Mouse (Mus musculus) forebrain, embryonic 15.5 days (tissue): Measurements from ENCODE around the gene Ccl9. TPM values are rescaled to one million over a fixed set of nuclear protein-coding genes. Genes with fewer than 3 reads are reported as not detected.

Experiments
- ATAC-seq: fragments of 200-750 bp; cut with Nextera tagmentation; replicated peaks from 2 replicates; pipeline ENCODE4 v1.8.0; 2017; ENCODE audit warnings: mild to moderate bottlenecking, moderate TSS enrichment, moderate library complexity
- H3K27ac ChIP-seq: fragments of 300-500 bp; sonication (generic); replicated peaks from 2 replicates; pipeline ENCODE4 v1.5.1; 2015; ENCODE audit warnings: mild to moderate bottlenecking, inconsistent platforms
- H3K27me3 ChIP-seq: fragments of 300-500 bp; sonication (generic); 2 replicates; pipeline ENCODE4 v1.6.1; 2015; ENCODE audit warnings: inconsistent platforms
- H3K36me3 ChIP-seq: fragments of 300-500 bp; sonication (generic); 2 replicates; pipeline ENCODE4 v1.6.1; 2015; ENCODE audit warnings: mild to moderate bottlenecking, inconsistent platforms
- H3K4me1 ChIP-seq: fragments of 300-500 bp; sonication (generic); 2 replicates; pipeline ENCODE4 v1.6.1; 2015; ENCODE audit warnings: inconsistent platforms
- H3K4me2 ChIP-seq: fragments of 300-500 bp; sonication (generic); replicated peaks from 2 replicates; pipeline ENCODE4 v1.6.1; 2015; ENCODE audit warnings: mild to moderate bottlenecking, inconsistent platforms
- H3K4me3 ChIP-seq: fragments of 300-500 bp; sonication (generic); 2 replicates; pipeline ENCODE4 v1.5.1; 2015; ENCODE audit warnings: mild to moderate bottlenecking, inconsistent platforms
- H3K9ac ChIP-seq: fragments of 300-500 bp; sonication (generic); replicated peaks from 2 replicates; pipeline ENCODE4 v1.6.1; 2015; ENCODE audit warnings: mild to moderate bottlenecking, inconsistent platforms
- H3K9me3 ChIP-seq: fragments of 300-500 bp; sonication (generic); 2 replicates; pipeline ENCODE4 v1.6.1; 2016; ENCODE audit warnings: inconsistent platforms
- WGBS: fragments of 180-500 bp; shearing (Covaris S2); methylation state at CpG from one replicate; pipeline ENCODE4 v1.1.7; 2015; ENCODE audit warnings: mixed read lengths; 5-methylcytosine and 5-hydroxymethylcytosine counted together
- polyA plus RNA-seq: library from polyadenylated mRNA; unstranded; fragments of >200 nt; fragmentation: Nextera tagmentation; extraction: Ambion mirVana; gene quantifications from 2 replicates; pipeline ENCODE4 v1.2.1, GENCODE M21; 2015

The Ccl9 gene
- 1.2 and 1.7 TPM in 2 replicates for polyA plus RNA-seq

DNA sequence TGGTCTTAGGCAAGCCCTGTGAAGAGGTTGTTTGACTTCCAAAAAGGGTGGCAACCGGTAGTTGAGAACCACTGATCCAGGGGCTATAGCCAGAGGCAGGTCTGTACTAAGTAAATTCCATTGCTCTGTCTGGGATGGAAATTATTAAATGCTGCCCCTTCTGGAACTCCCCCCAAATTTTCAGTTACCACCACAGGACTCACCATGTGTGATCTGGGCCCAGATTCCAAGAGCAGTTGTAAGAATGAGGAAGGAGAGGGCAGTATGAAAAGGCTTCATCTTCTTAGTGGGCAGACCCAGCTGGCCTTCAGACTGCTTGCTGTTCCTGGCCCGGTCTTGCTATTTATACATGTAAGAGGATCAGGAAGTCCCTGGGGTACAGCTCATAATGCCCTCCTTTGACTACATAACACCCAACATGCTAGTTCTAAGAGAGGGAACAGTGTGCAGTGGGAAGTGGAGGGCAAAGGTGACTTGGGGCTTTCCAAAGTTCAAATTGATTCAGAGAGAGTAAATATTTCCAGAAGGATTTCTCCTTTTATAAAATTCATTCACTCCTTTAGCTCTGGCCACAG is at the start of gene Ccl9:
Gene Ccl9 (minus strand): TSS at position 451 of the 575 bp plus-strand sequence.
- Histone ChIP-seq H3K4me1 (no peaks in the 10 kb centered on the region), H3K9ac (no peak within 1 kb of the TSS), H3K4me3 (no peak within 1 kb of the TSS), H3K36me3 (no peaks in the 10 kb centered on the region), H3K27ac (no peak within 1 kb of the TSS), H3K27me3 (no peaks in the 10 kb centered on the region), H3K9me3 (no peaks in the 10 kb centered on the region), H3K4me2 (no peak within 1 kb of the TSS)
- no peak for ATAC-seq
- WGBS = 56% methylated on average over 2 of the region's 2 CpGs

- no peak for ATAC-seq
- Histone ChIP-seq H3K36me3 (no peaks in the 10 kb centered on the region), H3K9me3 (no peaks in the 10 kb centered on the region), H3K4me3 (no peak overlapping the region), H3K27ac (no peak overlapping the region), H3K4me2 (no peak overlapping the region), H3K27me3 (no peaks in the 10 kb centered on the region), H3K9ac (no peak overlapping the region), H3K4me1 (no peaks in the 10 kb centered on the region)
- 92% methylated on average over 3 of the region's 3 CpGs for WGBS
Measured at GRCm38 (mm10) chr11:83623586-83623985, 45.1 kb upstream of the Ccl9 start.

- ATAC-seq = no peak
- WGBS = 94% methylated on average over 1 of the region's 1 CpGs
- Histone ChIP-seq H3K4me3 (no peak overlapping the region), H3K27me3 (no peaks in the 10 kb centered on the region), H3K36me3 (no peaks in the 10 kb centered on the region), H3K4me2 (no peak overlapping the region), H3K9me3 (no peaks in the 10 kb centered on the region), H3K9ac (no peak overlapping the region), H3K4me1 (no peaks in the 10 kb centered on the region), H3K27ac (no peak overlapping the region)
Measured at GRCm38 (mm10) chr11:83619037-83619436, 40.6 kb upstream of the Ccl9 start.

- ATAC-seq = no peak
- no peaks in the 10 kb centered on the region for H3K27me3 ChIP-seq
- H3K27ac ChIP-seq = no peak overlapping the region
- H3K4me3 ChIP-seq = no peak overlapping the region
- H3K4me1 ChIP-seq = no peaks in the 10 kb centered on the region
- no peak overlapping the region for H3K9ac ChIP-seq
- no peaks in the 10 kb centered on the region for H3K36me3 ChIP-seq
- no peaks in the 10 kb centered on the region for H3K9me3 ChIP-seq
- 49% methylated on average over 5 of the region's 5 CpGs for WGBS
- H3K4me2 ChIP-seq = no peak overlapping the region
Measured at GRCm38 (mm10) chr11:83618238-83618637, 39.8 kb upstream of the Ccl9 start.

DNA sequence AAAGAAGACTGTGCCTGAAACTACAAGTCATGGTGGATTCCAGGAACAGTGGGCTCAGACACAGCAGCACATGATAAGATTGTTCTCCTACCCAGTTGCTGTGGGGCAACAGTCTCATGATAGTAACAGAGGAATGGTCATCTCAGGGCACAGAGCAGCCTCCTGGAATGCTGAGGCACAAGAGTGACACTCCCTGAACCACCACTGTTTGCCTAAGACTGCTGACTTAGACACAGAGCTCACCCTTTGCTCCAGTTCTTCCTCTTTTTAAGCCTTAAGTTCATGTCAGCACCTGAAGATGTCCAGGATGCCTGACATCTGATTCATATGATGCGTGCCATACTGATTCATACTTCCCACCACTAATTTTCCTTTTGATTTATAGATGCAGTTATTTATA is 38.1 kb upstream of the Ccl9 start:
- Histone ChIP-seq H3K36me3 (no peaks in the 10 kb centered on the region), H3K9me3 (no peaks in the 10 kb centered on the region), H3K4me2 (no peak overlapping the region), H3K27me3 (no peaks in the 10 kb centered on the region), H3K27ac (no peak overlapping the region), H3K4me3 (no peak overlapping the region), H3K4me1 (no peaks in the 10 kb centered on the region), H3K9ac (no peak overlapping the region)
- no peak for ATAC-seq
- 97% methylated on average over 1 of the region's 1 CpGs for WGBS

GRCm38 (mm10) chr11:83610900-83611299 is 32.5 kb upstream of the Ccl9 start:
- no peaks in the 10 kb centered on the region for H3K4me1 ChIP-seq
- WGBS = 83% methylated on average over 2 of the region's 2 CpGs
- no peak overlapping the region for H3K4me3 ChIP-seq
- no peaks in the 10 kb centered on the region for H3K36me3 ChIP-seq
- no peak overlapping the region for H3K27ac ChIP-seq
- no peaks in the 10 kb centered on the region for H3K9me3 ChIP-seq
- no peak overlapping the region for H3K4me2 ChIP-seq
- no peak overlapping the region for H3K9ac ChIP-seq
- no peaks in the 10 kb centered on the region for H3K27me3 ChIP-seq
- ATAC-seq = no peak

DNA sequence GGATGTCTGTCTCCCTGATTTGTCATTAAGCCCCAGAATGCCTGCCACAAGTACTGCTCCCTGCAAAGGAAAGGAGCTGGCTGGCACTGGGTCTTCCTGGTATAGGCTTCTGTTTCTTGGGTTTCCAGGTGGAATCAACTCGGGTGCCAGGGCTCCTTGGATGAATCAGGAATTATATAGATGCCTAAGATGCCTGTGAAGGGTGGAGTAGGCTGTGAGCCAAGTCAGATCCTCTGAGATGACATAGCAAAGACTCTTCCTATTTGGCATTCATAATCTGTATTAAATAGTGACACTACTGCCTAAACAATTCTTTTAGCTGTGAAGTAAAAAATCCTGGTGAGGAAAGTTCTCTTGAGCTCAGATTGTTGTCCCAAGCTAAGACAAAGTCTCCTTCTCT is 28.0 kb upstream of the Ccl9 start:
- ATAC-seq = no peak
- WGBS = 50% methylated on average over 1 of the region's 1 CpGs

DNA sequence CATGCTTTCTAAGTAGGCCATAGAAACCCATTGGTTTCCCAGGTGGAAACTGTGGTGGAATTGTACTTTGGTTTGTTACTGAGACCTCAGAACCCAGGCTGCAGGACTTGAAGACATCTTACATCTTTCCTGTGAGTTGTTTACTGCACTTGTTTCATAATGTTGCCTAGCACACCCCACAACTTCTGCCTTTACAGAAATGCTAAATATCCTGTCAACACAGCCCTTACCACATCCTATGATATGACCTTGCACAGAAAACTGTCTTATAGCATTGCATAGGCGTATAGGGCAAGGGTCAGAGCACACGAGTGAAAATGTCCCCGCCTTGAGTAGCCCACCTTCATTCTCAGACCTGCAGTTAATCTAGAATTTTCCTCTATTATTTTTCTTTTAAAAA is 27.1 kb upstream of the Ccl9 start:
- Histone ChIP-seq H3K27me3 (no peaks in the 10 kb centered on the region), H3K27ac (no peak overlapping the region), H3K9me3 (no peaks in the 10 kb centered on the region), H3K36me3 (no peaks in the 10 kb centered on the region), H3K9ac (no peak overlapping the region), H3K4me2 (no peak overlapping the region), H3K4me1 (no peaks in the 10 kb centered on the region), H3K4me3 (no peak overlapping the region)
- 91% methylated on average over 3 of the region's 3 CpGs for WGBS
- no peak for ATAC-seq

More for the DNA sequence above, 28.0 kb upstream of the Ccl9 start:
- Histone ChIP-seq H3K4me1 (no peaks in the 10 kb centered on the region), H3K36me3 (no peaks in the 10 kb centered on the region), H3K27ac (no peak overlapping the region), H3K4me2 (no peak overlapping the region), H3K9ac (no peak overlapping the region), H3K9me3 (no peaks in the 10 kb centered on the region), H3K4me3 (no peak overlapping the region), H3K27me3 (no peaks in the 10 kb centered on the region)

- H3K27ac ChIP-seq = no peak overlapping the region
- H3K9ac ChIP-seq = no peak overlapping the region
- H3K9me3 ChIP-seq = no peaks in the 10 kb centered on the region
- H3K4me1 ChIP-seq = no peaks in the 10 kb centered on the region
- WGBS = 89% methylated on average over 4 of the region's 4 CpGs
- no peaks in the 10 kb centered on the region for H3K36me3 ChIP-seq
- no peak overlapping the region for H3K4me2 ChIP-seq
- ATAC-seq = no peak
- H3K4me3 ChIP-seq = no peak overlapping the region
- H3K27me3 ChIP-seq = no peaks in the 10 kb centered on the region
Measured at GRCm38 (mm10) chr11:83604698-83605097, 26.3 kb upstream of the Ccl9 start.

GRCm38 (mm10) chr11:83603399-83603798 is 25.0 kb upstream of the Ccl9 start:
- ATAC-seq = no peak
- no peaks in the 10 kb centered on the region for H3K27me3 ChIP-seq
- H3K4me3 ChIP-seq = no peak overlapping the region
- 99% methylated on average over 3 of the region's 3 CpGs for WGBS
- no peak overlapping the region for H3K27ac ChIP-seq
- H3K9me3 ChIP-seq = no peaks in the 10 kb centered on the region
- no peak overlapping the region for H3K4me2 ChIP-seq
- H3K36me3 ChIP-seq = no peaks in the 10 kb centered on the region
- H3K4me1 ChIP-seq = no peaks in the 10 kb centered on the region
- H3K9ac ChIP-seq = no peak overlapping the region

GRCm38 (mm10) chr11:83600576-83600975 is 22.1 kb upstream of the Ccl9 start:
- no peaks in the 10 kb centered on the region for H3K36me3 ChIP-seq
- no peak overlapping the region for H3K27ac ChIP-seq
- no peaks in the 10 kb centered on the region for H3K4me1 ChIP-seq
- H3K27me3 ChIP-seq = no peaks in the 10 kb centered on the region
- no peak overlapping the region for H3K4me3 ChIP-seq
- ATAC-seq = no peak
- no peak overlapping the region for H3K9ac ChIP-seq
- 94% methylated on average over 2 of the region's 2 CpGs for WGBS
- H3K9me3 ChIP-seq = no peaks in the 10 kb centered on the region
- no peak overlapping the region for H3K4me2 ChIP-seq

DNA sequence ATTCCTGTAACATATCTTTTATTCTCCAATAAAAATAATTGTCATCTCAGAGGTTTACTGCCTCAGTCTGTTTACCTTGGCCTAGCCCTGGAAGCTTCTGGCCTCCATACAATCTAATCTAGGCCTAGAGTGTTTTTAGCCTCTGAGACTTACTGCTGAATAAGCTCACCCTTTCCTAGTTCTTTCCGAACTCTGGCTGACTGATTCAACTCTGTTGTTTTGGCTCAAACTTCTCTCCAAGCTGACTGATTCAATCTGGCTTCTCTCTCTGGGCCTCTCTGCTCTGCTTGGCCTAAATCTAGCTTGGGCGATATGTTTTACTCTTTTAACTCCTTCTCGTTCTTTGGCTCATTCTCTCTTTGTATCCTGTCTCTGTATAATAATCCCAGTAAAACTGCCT is 20.6 kb upstream of the Ccl9 start:
- Histone ChIP-seq H3K4me3 (no peak overlapping the region), H3K9me3 (no peaks in the 10 kb centered on the region), H3K4me1 (no peaks in the 10 kb centered on the region), H3K4me2 (no peak overlapping the region), H3K27ac (no peak overlapping the region), H3K36me3 (no peaks in the 10 kb centered on the region), H3K27me3 (no peaks in the 10 kb centered on the region), H3K9ac (no peak overlapping the region)
- no peak for ATAC-seq
- 87% methylated on average over 3 of the region's 3 CpGs for WGBS

GRCm38 (mm10) chr11:83598207-83598837 is 19.9 kb upstream of the Ccl9 start:
- Histone ChIP-seq H3K9ac (no peak overlapping the region), H3K27ac (no peak overlapping the region), H3K4me2 (no peak overlapping the region), H3K36me3 (no peaks in the 10 kb centered on the region), H3K27me3 (no peaks in the 10 kb centered on the region), H3K4me3 (no peak overlapping the region), H3K9me3 (no peaks in the 10 kb centered on the region), H3K4me1 (no peaks in the 10 kb centered on the region)
- no peak for ATAC-seq
- 78% methylated on average over 3 of the region's 3 CpGs for WGBS
